Mouse (Mus musculus): ENCODE measurements around the gene Dhrs3. TPM values are rescaled to one million over a fixed set of nuclear protein-coding genes. Genes with fewer than 3 reads are reported as not detected.
A peak's percentile ranks its signal among the peaks of the same experiment; 100 is the strongest.

Dhrs3 gene
- polyA plus RNA-seq, 1 experiment from 2014 or later = 122 TPM

DNA sequence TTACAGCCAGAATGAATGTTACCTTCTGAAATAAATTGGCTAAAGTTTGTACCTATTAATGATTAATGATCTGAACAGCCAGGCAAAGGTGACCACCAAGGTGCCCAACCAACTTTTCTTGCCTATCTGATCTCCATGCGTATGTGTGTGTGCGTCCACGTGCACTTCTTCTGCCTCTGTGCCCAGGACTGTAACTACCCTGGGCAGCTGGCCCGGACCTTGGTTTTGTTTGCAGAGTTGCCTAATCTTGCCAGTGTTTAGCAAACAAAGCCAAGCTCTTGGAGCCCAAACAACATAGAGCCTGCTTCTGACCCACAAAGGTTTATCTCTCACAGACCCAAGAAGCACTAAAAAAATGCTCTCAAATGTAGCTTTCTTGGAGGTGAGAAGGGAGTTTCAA, 64.6 kb downstream of the Dhrs3 start:
- H3K4me1 ChIP-seq (ENCODE audit: control insufficient read depth, insufficient read depth, low read length) = peaks cover 13% of the 10 kb centered on the region
- H3K27ac ChIP-seq (ENCODE audit: low read length) = peak overlapping the region; percentile 20
- no peaks in the 10 kb centered on the region for H3K9me3 ChIP-seq (ENCODE audit: control insufficient read depth, low read length)
- no peak overlapping the region for H3K4me3 ChIP-seq (ENCODE audit: low read length)
- peak; percentile 23; the same call in 1 of the 2 replicates for ATAC-seq
- 56% methylated on average over 4 of the region's 4 CpGs for WGBS
- H3K4me2 ChIP-seq (ENCODE audit: low read depth, low read length) = no peak overlapping the region
- no peaks in the 10 kb centered on the region for H3K27me3 ChIP-seq (replicated peaks; ENCODE audit: control insufficient read depth, insufficient read depth, low read length)
- no peak overlapping the region for H3K9ac ChIP-seq (ENCODE audit: low read depth, low read length)
- H3K36me3 ChIP-seq (ENCODE audit: control insufficient read depth, insufficient read depth, low read length) = no peaks in the 10 kb centered on the region

DNA sequence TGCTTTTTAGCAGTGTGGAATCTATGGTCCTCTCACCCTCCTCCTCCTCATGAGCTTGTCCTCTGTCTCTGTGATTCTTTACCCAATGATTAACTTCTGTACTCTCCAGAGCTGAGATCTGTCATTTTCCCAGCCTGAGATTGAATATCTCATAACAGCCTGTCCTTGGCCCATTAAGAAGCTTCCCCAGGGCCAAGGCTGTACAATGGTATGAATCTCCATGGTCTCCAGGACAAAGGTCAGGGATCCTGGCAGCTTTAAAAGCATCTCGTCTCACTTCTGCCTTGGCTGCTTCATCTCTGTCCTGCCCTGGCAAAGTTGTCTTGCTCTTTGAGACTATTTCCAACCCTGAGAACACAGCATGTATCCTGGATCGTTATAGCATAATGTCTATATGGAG, 65.1 kb downstream of the Dhrs3 start:
- no peak overlapping the region for H3K4me3 ChIP-seq (ENCODE audit: low read length)
- H3K27me3 ChIP-seq (replicated peaks; ENCODE audit: control insufficient read depth, insufficient read depth, low read length) = no peaks in the 10 kb centered on the region
- H3K4me1 ChIP-seq (ENCODE audit: control insufficient read depth, insufficient read depth, low read length) = peaks cover 13% of the 10 kb centered on the region
- H3K4me2 ChIP-seq (ENCODE audit: low read depth, low read length) = no peak overlapping the region
- H3K36me3 ChIP-seq (ENCODE audit: control insufficient read depth, insufficient read depth, low read length) = no peaks in the 10 kb centered on the region
- 56% methylated on average over 2 of the region's 2 CpGs for WGBS
- ATAC-seq = no peak
- peak overlapping the region; percentile 20 for H3K27ac ChIP-seq (ENCODE audit: low read length)
- H3K9ac ChIP-seq (ENCODE audit: low read depth, low read length) = no peak overlapping the region
- H3K9me3 ChIP-seq (ENCODE audit: control insufficient read depth, low read length) = no peaks in the 10 kb centered on the region

- Histone ChIP-seq H3K4me3 (ENCODE audit: low read length) (peak overlapping the region; percentile 16; the same call in 1 of the 2 replicates), H3K36me3 (ENCODE audit: control insufficient read depth, insufficient read depth, low read length) (no peaks in the 10 kb centered on the region), H3K4me2 (ENCODE audit: low read depth, low read length) (no peak overlapping the region), H3K4me1 (ENCODE audit: control insufficient read depth, insufficient read depth, low read length) (peaks cover 16% of the 10 kb centered on the region), H3K27ac (ENCODE audit: low read length) (peak overlapping the region; percentile 82), H3K27me3 (replicated peaks; ENCODE audit: control insufficient read depth, insufficient read depth, low read length) (no peaks in the 10 kb centered on the region), H3K9me3 (ENCODE audit: control insufficient read depth, low read length) (no peaks in the 10 kb centered on the region), H3K9ac (ENCODE audit: low read depth, low read length) (peak overlapping the region; percentile 16; the same call in 1 of the 2 replicates)
- peak; percentile 93 for ATAC-seq
- WGBS = 46% methylated on average over 8 of the region's 8 CpGs
Observed at GRCm38 (mm10) chr4:144960188-144960904, 67.7 kb downstream of the Dhrs3 start.

DNA sequence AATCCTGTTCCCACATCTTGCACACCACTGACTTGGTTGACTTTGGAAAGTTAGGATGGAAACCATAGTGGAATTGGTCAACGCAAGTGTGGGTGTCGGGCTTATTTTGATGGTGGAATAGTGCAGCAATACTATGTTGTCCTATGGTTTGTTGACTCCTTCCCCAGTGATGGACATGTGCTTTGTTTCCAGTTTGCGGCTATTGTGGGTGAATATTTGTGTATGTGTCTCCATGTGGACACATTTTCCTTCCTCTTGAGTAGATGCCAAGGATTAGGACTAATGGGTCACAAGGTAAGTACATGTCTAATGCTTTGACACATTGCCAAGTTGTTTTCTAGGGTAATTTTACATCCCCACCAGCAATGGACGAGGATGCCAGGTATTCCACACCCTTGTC, 68.6 kb downstream of the Dhrs3 start:
- ATAC-seq = 0 out of 2 replicates have a peak, but pooled peaks have one; percentile 1
- no peak overlapping the region for H3K4me3 ChIP-seq (ENCODE audit: low read length)
- no peaks in the 10 kb centered on the region for H3K36me3 ChIP-seq (ENCODE audit: control insufficient read depth, insufficient read depth, low read length)
- H3K4me1 ChIP-seq (ENCODE audit: control insufficient read depth, insufficient read depth, low read length) = peaks cover 16% of the 10 kb centered on the region
- H3K9ac ChIP-seq (ENCODE audit: low read depth, low read length) = no peak overlapping the region
- H3K27ac ChIP-seq (ENCODE audit: low read length) = peak overlapping the region; percentile 82
- no peak overlapping the region for H3K4me2 ChIP-seq (ENCODE audit: low read depth, low read length)
- no peaks in the 10 kb centered on the region for H3K27me3 ChIP-seq (replicated peaks; ENCODE audit: control insufficient read depth, insufficient read depth, low read length)
- 88% methylated on average over 4 of the region's 4 CpGs for WGBS
- no peaks in the 10 kb centered on the region for H3K9me3 ChIP-seq (ENCODE audit: control insufficient read depth, low read length)

DNA sequence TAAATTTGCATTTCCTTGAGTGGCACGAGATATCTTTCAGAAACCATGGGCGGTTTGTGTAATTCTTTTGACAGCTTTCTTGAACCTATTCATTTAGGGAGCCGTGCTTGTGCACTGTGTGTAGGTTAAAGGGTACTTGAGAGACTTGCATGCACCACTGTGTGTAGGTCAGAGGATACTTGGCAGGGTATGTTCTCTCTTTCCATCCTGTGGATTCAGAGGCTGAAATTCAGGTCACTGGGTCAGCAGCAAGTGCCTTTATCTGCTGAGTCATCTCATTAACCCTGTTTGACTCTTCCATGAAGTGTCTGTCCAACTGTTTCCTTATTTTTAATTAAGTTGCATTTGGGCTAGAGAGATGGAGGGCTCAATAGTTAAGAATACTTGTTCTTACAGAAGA, 69.1 kb downstream of the Dhrs3 start:
- no peaks in the 10 kb centered on the region for H3K36me3 ChIP-seq (ENCODE audit: control insufficient read depth, insufficient read depth, low read length)
- no peak for ATAC-seq
- 86% methylated on average over 3 of the region's 3 CpGs for WGBS

DNA sequence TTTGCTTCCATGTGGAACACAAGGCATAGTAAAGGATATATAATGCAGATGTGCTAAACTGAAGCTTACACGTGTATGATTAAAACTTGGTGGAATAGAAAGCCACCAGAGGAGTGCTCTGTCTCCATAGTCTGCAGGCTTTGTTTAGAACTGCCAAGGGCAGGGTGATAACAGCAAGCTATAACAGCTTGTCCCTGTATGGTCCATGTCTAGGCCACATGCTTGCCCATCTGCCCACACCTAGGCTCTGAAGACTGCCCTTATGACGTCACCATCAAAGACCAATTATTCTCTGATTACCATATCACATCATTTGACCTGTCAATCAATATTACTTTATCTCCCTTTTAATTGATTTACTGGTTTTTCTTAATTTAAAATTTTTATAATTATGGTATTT, 72.6 kb downstream of the Dhrs3 start:
- H3K27me3 ChIP-seq (replicated peaks; ENCODE audit: control insufficient read depth, insufficient read depth, low read length) = no peaks in the 10 kb centered on the region
- 72% methylated on average over 2 of the region's 2 CpGs for WGBS
- no peak overlapping the region for H3K4me3 ChIP-seq (ENCODE audit: low read length)
- no peaks in the 10 kb centered on the region for H3K9me3 ChIP-seq (ENCODE audit: control insufficient read depth, low read length)
- no peaks in the 10 kb centered on the region; the same call in 1 of the 2 replicates for H3K36me3 ChIP-seq (ENCODE audit: control insufficient read depth, insufficient read depth, low read length)
- no peak overlapping the region for H3K27ac ChIP-seq (ENCODE audit: low read length)
- no peak for ATAC-seq
- H3K4me2 ChIP-seq (ENCODE audit: low read depth, low read length) = no peak overlapping the region
- peaks cover 5% of the 10 kb centered on the region; the same call in 1 of the 2 replicates for H3K4me1 ChIP-seq (ENCODE audit: control insufficient read depth, insufficient read depth, low read length)
- no peak overlapping the region for H3K9ac ChIP-seq (ENCODE audit: low read depth, low read length)

More for the DNA sequence above, 69.1 kb downstream of the Dhrs3 start:
- H3K27ac ChIP-seq (ENCODE audit: low read length) = no peak overlapping the region
- H3K9ac ChIP-seq (ENCODE audit: low read depth, low read length) = no peak overlapping the region
- H3K4me2 ChIP-seq (ENCODE audit: low read depth, low read length) = no peak overlapping the region
- no peaks in the 10 kb centered on the region for H3K27me3 ChIP-seq (replicated peaks; ENCODE audit: control insufficient read depth, insufficient read depth, low read length)
- H3K9me3 ChIP-seq (ENCODE audit: control insufficient read depth, low read length) = no peaks in the 10 kb centered on the region
- H3K4me3 ChIP-seq (ENCODE audit: low read length) = no peak overlapping the region
- peaks cover 16% of the 10 kb centered on the region for H3K4me1 ChIP-seq (ENCODE audit: control insufficient read depth, insufficient read depth, low read length)

GRCm38 (mm10) chr4:144968371-144968770, 75.7 kb downstream of the Dhrs3 start:
- WGBS = 91% methylated on average over 3 of the region's 3 CpGs
- no peaks in the 10 kb centered on the region for H3K27me3 ChIP-seq (replicated peaks; ENCODE audit: control insufficient read depth, insufficient read depth, low read length)

GRCm38 (mm10) chr4:144969030-144969429, 76.4 kb downstream of the Dhrs3 start:
- 48% methylated on average over 6 of the region's 6 CpGs for WGBS
- no peak overlapping the region for H3K9ac ChIP-seq (ENCODE audit: low read depth, low read length)
- no peak overlapping the region for H3K27ac ChIP-seq (ENCODE audit: low read length)
- no peaks in the 10 kb centered on the region for H3K27me3 ChIP-seq (replicated peaks; ENCODE audit: control insufficient read depth, insufficient read depth, low read length)
- no peak overlapping the region for H3K4me2 ChIP-seq (ENCODE audit: low read depth, low read length)
- peaks cover 1% of the 10 kb centered on the region; the same call in 1 of the 2 replicates for H3K4me1 ChIP-seq (ENCODE audit: control insufficient read depth, insufficient read depth, low read length)
- no peak for ATAC-seq
- H3K9me3 ChIP-seq (ENCODE audit: control insufficient read depth, low read length) = no peaks in the 10 kb centered on the region
- H3K4me3 ChIP-seq (ENCODE audit: low read length) = no peak overlapping the region
- no peaks in the 10 kb centered on the region; the same call in 1 of the 2 replicates for H3K36me3 ChIP-seq (ENCODE audit: control insufficient read depth, insufficient read depth, low read length)

More at GRCm38 (mm10) chr4:144968371-144968770, 75.7 kb downstream of the Dhrs3 start:
- no peak overlapping the region for H3K27ac ChIP-seq (ENCODE audit: low read length)
- no peak overlapping the region for H3K4me3 ChIP-seq (ENCODE audit: low read length)
- H3K4me1 ChIP-seq (ENCODE audit: control insufficient read depth, insufficient read depth, low read length) = 0 out of 2 replicates have a peak, but pooled peaks cover 2% of the 10 kb centered on the region
- H3K9me3 ChIP-seq (ENCODE audit: control insufficient read depth, low read length) = no peaks in the 10 kb centered on the region
- no peak overlapping the region for H3K9ac ChIP-seq (ENCODE audit: low read depth, low read length)
- no peaks in the 10 kb centered on the region; the same call in 1 of the 2 replicates for H3K36me3 ChIP-seq (ENCODE audit: control insufficient read depth, insufficient read depth, low read length)
- no peak for ATAC-seq
- H3K4me2 ChIP-seq (ENCODE audit: low read depth, low read length) = no peak overlapping the region

GRCm38 (mm10) chr4:144971048-144971447, 78.4 kb downstream of the Dhrs3 start:
- Histone ChIP-seq H3K4me3 (ENCODE audit: low read length) (no peak overlapping the region), H3K4me1 (ENCODE audit: control insufficient read depth, insufficient read depth, low read length) (peaks cover 2% of the 10 kb centered on the region; the same call in 1 of the 2 replicates), H3K36me3 (ENCODE audit: control insufficient read depth, insufficient read depth, low read length) (no peaks in the 10 kb centered on the region; the same call in 1 of the 2 replicates), H3K9ac (ENCODE audit: low read depth, low read length) (no peak overlapping the region), H3K27me3 (replicated peaks; ENCODE audit: control insufficient read depth, insufficient read depth, low read length) (no peaks in the 10 kb centered on the region), H3K4me2 (ENCODE audit: low read depth, low read length) (no peak overlapping the region), H3K27ac (ENCODE audit: low read length) (no peak overlapping the region), H3K9me3 (ENCODE audit: control insufficient read depth, low read length) (no peaks in the 10 kb centered on the region)
- 74% methylated on average over 2 of the region's 2 CpGs for WGBS
- ATAC-seq = no peak
